Mouse (Mus musculus) embryonic facial prominence, embryonic 12.5 days (tissue): ENCODE results near the gene Lrrc9. TPM values are rescaled to one million over a fixed set of nuclear protein-coding genes. Genes with fewer than 3 reads are reported as not detected.
A peak's percentile ranks its signal among the peaks of the same experiment; 100 is the strongest.

Experiments
- ATAC-seq: fragments of 200-750 bp; cut with Nextera tagmentation; 2 replicates; pipeline ENCODE4 v1.8.0; 2017; ENCODE audit not compliant: insufficient number of reproducible peaks, insufficient read depth, low FRiP score, low TSS enrichment
- H3K27ac ChIP-seq: fragments of 300-500 bp; sonication (generic); 2 replicates; pipeline ENCODE4 v1.5.1; 2016; ENCODE audit warnings: mild to moderate bottlenecking
- H3K27me3 ChIP-seq: fragments of 300-500 bp; sonication (generic); 2 replicates; pipeline ENCODE4 v1.6.1; 2016; ENCODE audit warnings: mild to moderate bottlenecking, moderate library complexity
- H3K36me3 ChIP-seq: fragments of 300-500 bp; sonication (generic); 2 replicates; pipeline ENCODE4 v1.6.1; 2016; ENCODE audit warnings: mild to moderate bottlenecking
- H3K4me1 ChIP-seq: fragments of 300-500 bp; sonication (generic); 2 replicates; pipeline ENCODE4 v1.6.1; 2016
- H3K4me2 ChIP-seq: fragments of 300-500 bp; sonication (generic); replicated peaks from 2 replicates; pipeline ENCODE4 v1.6.1; 2016; ENCODE audit warnings: mild to moderate bottlenecking, moderate library complexity
- H3K4me3 ChIP-seq: fragments of 300-500 bp; sonication (generic); 2 replicates; pipeline ENCODE4 v1.5.1; 2016; ENCODE audit warnings: mild to moderate bottlenecking
- H3K9ac ChIP-seq: fragments of 300-500 bp; sonication (generic); 2 replicates; pipeline ENCODE4 v1.6.1; 2016; ENCODE audit warnings: mild to moderate bottlenecking, moderate library complexity
- H3K9me3 ChIP-seq: fragments of 300-500 bp; sonication (generic); 2 replicates; pipeline ENCODE4 v1.6.1; 2016; ENCODE audit warnings: mild to moderate bottlenecking, moderate library complexity
- WGBS: fragments of 180-500 bp; shearing (Covaris S2); methylation state at CpG from one replicate; pipeline ENCODE4 v1.1.7; 2016; 5-methylcytosine and 5-hydroxymethylcytosine counted together
- microRNA-seq: library from miRNA; unstranded; fragments of <30 nt; microRNA quantifications from one replicate; pipeline ENCODE4, GENCODE M21; 2017
- polyA plus RNA-seq: library from polyadenylated mRNA; unstranded; fragments of >200 nt; fragmentation: Nextera tagmentation; extraction: Ambion mirVana; gene quantifications from 2 replicates; pipeline ENCODE4 v1.2.1, GENCODE M21; 2016

Lrrc9 gene
- polyA plus RNA-seq, 1 experiment from 2014 or later = 1.3 TPM

DNA sequence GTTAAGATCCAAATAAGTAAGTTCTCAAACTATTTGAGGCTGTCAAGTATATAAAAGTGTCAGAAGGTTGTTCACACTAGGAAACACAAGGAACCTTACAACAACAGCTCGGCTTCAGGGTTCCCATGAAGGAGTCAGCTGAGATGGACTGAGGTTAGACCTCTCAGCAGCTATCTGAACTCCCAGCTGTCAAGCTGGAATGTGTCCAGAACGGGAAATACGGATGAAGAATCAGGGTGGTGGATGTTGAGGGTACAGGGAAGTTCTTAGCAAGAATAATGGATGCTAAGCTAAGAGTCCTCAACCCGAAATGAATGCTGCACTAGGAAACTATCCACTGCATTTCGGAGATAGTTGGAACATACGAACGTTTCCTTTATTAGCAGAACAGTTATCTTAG lies 90.6 kb downstream of the Lrrc9 start:
- H3K27ac ChIP-seq = no peak overlapping the region
- 89% methylated on average over 7 of the region's 7 CpGs for WGBS
- ATAC-seq = no peak
- H3K4me2 ChIP-seq = no peak overlapping the region
- H3K9ac ChIP-seq = no peak overlapping the region
- H3K4me1 ChIP-seq = peaks cover 6% of the 10 kb centered on the region; the same call in 1 of the 2 replicates
- no peak overlapping the region for H3K4me3 ChIP-seq
- H3K27me3 ChIP-seq = no peaks in the 10 kb centered on the region
- no peaks in the 10 kb centered on the region for H3K36me3 ChIP-seq
- no peaks in the 10 kb centered on the region for H3K9me3 ChIP-seq

GRCm38 (mm10) chr12:72533986-72534385 lies 92.3 kb downstream of the Lrrc9 start:
- Histone ChIP-seq H3K4me1 (peaks cover 9% of the 10 kb centered on the region; the same call in 1 of the 2 replicates), H3K36me3 (no peaks in the 10 kb centered on the region), H3K4me3 (no peak overlapping the region), H3K27me3 (no peaks in the 10 kb centered on the region), H3K9ac (no peak overlapping the region), H3K9me3 (no peaks in the 10 kb centered on the region), H3K27ac (no peak overlapping the region), H3K4me2 (no peak overlapping the region)
- no peak for ATAC-seq
- WGBS = 85% methylated on average over 6 of the region's 6 CpGs

- H3K4me3 ChIP-seq = peak overlapping the region; percentile 57
- ATAC-seq = no peak
- no peak overlapping the region for H3K27ac ChIP-seq
Observed at GRCm38 (mm10) chr12:72535599-72535998, 93.9 kb downstream of the Lrrc9 start.

GRCm38 (mm10) chr12:72536021-72536597 lies 94.4 kb downstream of the Lrrc9 start, which contains the start of gene Pcnx4:
Gene Pcnx4, plus strand, starts transcription at chr12:72536383.
- WGBS = under 1% methylated on average over 45 of the region's 45 CpGs
- H3K27me3 ChIP-seq = no peaks in the 10 kb centered on the region
- H3K27ac ChIP-seq = 0 out of 2 replicates have a peak within 1 kb of the TSS, but pooled peaks have one; percentile 46
- H3K4me2 ChIP-seq = peak within 1 kb of the TSS; percentile 60
- H3K4me1 ChIP-seq = peaks cover 9% of the 10 kb centered on the region; the same call in 1 of the 2 replicates
- H3K9ac ChIP-seq = peak within 1 kb of the TSS; percentile 58
- H3K36me3 ChIP-seq = no peaks in the 10 kb centered on the region
- ATAC-seq = peak; percentile 100
- peak within 1 kb of the TSS; percentile 57 for H3K4me3 ChIP-seq
- no peaks in the 10 kb centered on the region for H3K9me3 ChIP-seq

More at GRCm38 (mm10) chr12:72535599-72535998, 93.9 kb downstream of the Lrrc9 start:
- H3K4me1 ChIP-seq = peaks cover 9% of the 10 kb centered on the region; the same call in 1 of the 2 replicates
- H3K9ac ChIP-seq = 0 out of 2 replicates have a peak overlapping the region, but pooled peaks have one; percentile 32
- H3K9me3 ChIP-seq = no peaks in the 10 kb centered on the region
- H3K27me3 ChIP-seq = no peaks in the 10 kb centered on the region
- 46% methylated on average over 3 of the region's 3 CpGs for WGBS
- H3K36me3 ChIP-seq = no peaks in the 10 kb centered on the region
- H3K4me2 ChIP-seq = peak overlapping the region; percentile 60

DNA sequence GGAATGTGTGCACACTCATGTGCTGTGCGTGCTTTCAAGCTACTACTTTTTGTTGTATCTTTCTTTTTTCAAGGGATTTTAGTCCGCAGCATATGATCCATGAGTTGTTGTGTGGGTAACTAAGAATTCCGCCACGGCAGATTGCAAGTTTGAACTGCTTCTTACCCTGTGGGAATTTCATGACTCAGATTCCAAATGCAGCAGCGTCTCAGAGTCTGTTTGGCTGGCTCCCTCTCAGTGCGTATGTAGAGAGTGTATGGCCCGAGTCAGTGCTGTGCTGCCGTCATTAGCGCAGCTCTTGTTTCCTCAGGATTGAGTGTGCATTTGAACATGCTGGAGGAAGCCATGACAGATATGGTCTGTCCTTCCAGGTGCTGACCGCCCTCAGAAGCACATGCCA lies 96.9 kb downstream of the Lrrc9 start:
- 85% methylated on average over 10 of the region's 10 CpGs for WGBS
- Histone ChIP-seq H3K9me3 (no peaks in the 10 kb centered on the region), H3K27me3 (no peaks in the 10 kb centered on the region), H3K27ac (no peak overlapping the region), H3K4me1 (peaks cover 9% of the 10 kb centered on the region; the same call in 1 of the 2 replicates), H3K9ac (no peak overlapping the region), H3K4me3 (no peak overlapping the region), H3K36me3 (peaks cover 17% of the 10 kb centered on the region), H3K4me2 (no peak overlapping the region)
- no peak for ATAC-seq

GRCm38 (mm10) chr12:72554347-72554746 lies 112.7 kb downstream of the Lrrc9 start:
- no peak overlapping the region for H3K9ac ChIP-seq
- H3K4me2 ChIP-seq = no peak overlapping the region
- H3K27ac ChIP-seq = no peak overlapping the region
- no peak overlapping the region for H3K4me3 ChIP-seq
- no peaks in the 10 kb centered on the region for H3K27me3 ChIP-seq
- H3K9me3 ChIP-seq = no peaks in the 10 kb centered on the region
- ATAC-seq = no peak
- no peaks in the 10 kb centered on the region for H3K36me3 ChIP-seq
- H3K4me1 ChIP-seq = no peaks in the 10 kb centered on the region
- 69% methylated on average over 4 of the region's 4 CpGs for WGBS

GRCm38 (mm10) chr12:72564281-72564795 lies 122.7 kb downstream of the Lrrc9 start:
- ATAC-seq = no peak
- H3K4me3 ChIP-seq = no peak overlapping the region
- H3K4me1 ChIP-seq = no peaks in the 10 kb centered on the region
- H3K4me2 ChIP-seq = no peak overlapping the region
- H3K9me3 ChIP-seq = no peaks in the 10 kb centered on the region
- H3K9ac ChIP-seq = no peak overlapping the region
- H3K36me3 ChIP-seq = no peaks in the 10 kb centered on the region
- WGBS = 88% methylated on average over 4 of the region's 4 CpGs
- no peak overlapping the region for H3K27ac ChIP-seq
- H3K27me3 ChIP-seq = no peaks in the 10 kb centered on the region

Small RNA genes within 50 kb of the gene (microRNA-seq; reads per million reads assigned to microRNA genes)
- gene Gm44392 = not detected

Other genes starting within 250 kb of the Lrrc9 start
- gene Rtn1, start 32.8 kb upstream of the Lrrc9 start, polyA plus RNA-seq = 89.3 and 111 TPM in 2 replicates
- 16.8 and 17.4 TPM in 2 replicates for gene Pcnx4, start 94.5 kb downstream of the Lrrc9 start, polyA plus RNA-seq
- gene Gm4756, start 207.8 kb downstream of the Lrrc9 start, polyA plus RNA-seq = not detected in 2 replicates
- gene Dhrs7, start 223.0 kb downstream of the Lrrc9 start, polyA plus RNA-seq = 7.7 and 9.6 TPM in 2 replicates